Mouse (Mus musculus) cerebellum, adult 2 months (tissue): Measurements from ENCODE around the gene Glrx2.

Experiments
- CTCF ChIP-seq: fragments of 200-500 bp; IDR thresholded peaks from 2 replicates; pipeline ENCODE4 v1.5.1; 2011; ENCODE audit warnings: low read depth, mild to moderate bottlenecking, control low read depth, low read length, moderate library complexity, borderline replicate concordance; ENCODE audit not compliant: insufficient read depth
- POLR2A ChIP-seq: fragments of 200-500 bp; IDR thresholded peaks from 2 replicates; pipeline ENCODE4 v1.6.1; 2011; ENCODE audit warnings: low read length, control low read depth, borderline replicate concordance; ENCODE audit not compliant: insufficient read depth

- no peak for TF ChIP-seq CTCF
- TF ChIP-seq POLR2A, result no peak
These were observed 26.0 kb downstream of the Glrx2 start for GRCm38 (mm10) chr1:143742186-143742585.
